Mouse (Mus musculus) adrenal gland, adult 18-20 months (tissue): ENCODE results near the gene 4933428G20Rik. TPM values are rescaled to one million over a fixed set of nuclear protein-coding genes. Genes with fewer than 3 reads are reported as not detected.

Source experiments
- DNase-seq, 2 experiments: peaks; one replicate each; pipeline ENCODE4 v3.0.0; 2021 to 2022; ENCODE audit warnings: low spot score in 2 of 2
- long read RNA-seq, 2 experiments: library from polyadenylated mRNA; stranded (forward); transcript quantifications; one replicate each; pipeline ENCODE4 v2.0.0; 2021
- total RNA-seq, 2 experiments: library from RNA; stranded (reverse); gene quantifications; 1 replicate in 1 of 2; 2 replicates in 1 of 2; pipeline ENCODE4 v1.2.3; 2021

Gene 4933428G20Rik
- under 1 TPM; 0.19 to 0.20 TPM for total RNA-seq
- long read RNA-seq, experiment 1 = 0 reads
- long read RNA-seq, experiment 2 = 0 reads

DNA sequence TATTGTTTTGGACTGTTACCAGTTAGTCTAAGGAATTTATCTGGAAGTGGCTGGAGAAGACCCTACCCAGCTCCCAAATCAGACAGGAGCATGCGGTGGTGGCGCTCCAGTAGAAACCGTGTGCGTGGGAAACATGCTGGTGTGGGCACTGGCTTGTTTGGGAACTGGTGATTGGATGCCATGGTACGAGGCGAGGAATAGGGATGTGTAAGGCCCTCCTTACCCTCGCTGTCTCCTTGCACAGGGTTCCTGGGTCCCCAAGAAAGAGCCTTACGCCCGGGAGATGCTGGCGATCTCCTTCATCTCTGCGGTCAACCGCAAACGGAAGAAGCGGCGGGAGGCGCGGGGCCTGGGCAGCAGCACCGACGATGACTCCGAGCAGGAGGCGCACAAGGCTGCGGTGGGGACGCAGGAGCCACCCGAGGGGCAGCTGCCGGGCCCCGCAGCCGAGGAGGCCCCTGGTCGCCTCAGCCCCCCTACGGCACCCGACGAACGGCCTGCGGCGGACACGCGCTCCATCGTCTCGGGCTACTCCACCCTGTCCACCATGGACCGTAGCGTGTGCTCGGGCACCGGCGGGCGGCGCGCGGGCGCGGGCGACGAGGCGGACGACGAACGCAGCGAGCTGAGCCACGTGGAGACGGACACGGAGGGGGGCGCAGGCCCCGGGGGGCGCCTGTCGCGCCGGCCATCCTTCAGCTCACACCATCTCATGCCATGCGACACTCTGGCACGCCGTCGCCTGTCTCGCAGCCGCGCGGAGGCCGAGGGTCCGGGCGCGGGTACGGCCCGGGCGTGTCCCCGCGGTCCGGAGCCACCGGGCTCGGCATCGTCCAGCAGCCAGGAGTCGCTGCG lies at the start of gene 4933428G20Rik:
4933428G20Rik (minus strand) TSS at position 476 of the 855 bp plus-strand sequence.
- no peak for DNase-seq

DNA sequence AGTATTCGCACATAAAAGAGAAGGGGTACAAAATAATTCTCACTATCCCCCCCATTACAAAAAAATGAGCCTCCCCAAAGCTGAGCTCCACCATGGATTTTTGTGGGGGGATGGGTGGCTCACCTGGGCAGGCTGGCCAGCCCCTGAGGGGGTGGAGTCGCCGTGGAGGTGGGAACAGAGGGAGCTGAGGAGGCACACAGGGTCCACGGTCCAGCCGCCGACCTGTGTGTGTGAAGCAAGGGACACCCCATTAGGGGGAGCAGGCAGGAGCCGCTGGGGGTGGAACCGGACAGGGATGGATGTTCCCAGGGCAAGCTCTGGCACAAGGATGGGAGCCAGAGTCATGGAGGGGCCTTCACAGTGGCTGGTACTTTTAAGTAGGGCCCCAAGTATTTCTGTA lies 48.6 kb upstream of the 4933428G20Rik start:
- DNase-seq = no peak

DNA sequence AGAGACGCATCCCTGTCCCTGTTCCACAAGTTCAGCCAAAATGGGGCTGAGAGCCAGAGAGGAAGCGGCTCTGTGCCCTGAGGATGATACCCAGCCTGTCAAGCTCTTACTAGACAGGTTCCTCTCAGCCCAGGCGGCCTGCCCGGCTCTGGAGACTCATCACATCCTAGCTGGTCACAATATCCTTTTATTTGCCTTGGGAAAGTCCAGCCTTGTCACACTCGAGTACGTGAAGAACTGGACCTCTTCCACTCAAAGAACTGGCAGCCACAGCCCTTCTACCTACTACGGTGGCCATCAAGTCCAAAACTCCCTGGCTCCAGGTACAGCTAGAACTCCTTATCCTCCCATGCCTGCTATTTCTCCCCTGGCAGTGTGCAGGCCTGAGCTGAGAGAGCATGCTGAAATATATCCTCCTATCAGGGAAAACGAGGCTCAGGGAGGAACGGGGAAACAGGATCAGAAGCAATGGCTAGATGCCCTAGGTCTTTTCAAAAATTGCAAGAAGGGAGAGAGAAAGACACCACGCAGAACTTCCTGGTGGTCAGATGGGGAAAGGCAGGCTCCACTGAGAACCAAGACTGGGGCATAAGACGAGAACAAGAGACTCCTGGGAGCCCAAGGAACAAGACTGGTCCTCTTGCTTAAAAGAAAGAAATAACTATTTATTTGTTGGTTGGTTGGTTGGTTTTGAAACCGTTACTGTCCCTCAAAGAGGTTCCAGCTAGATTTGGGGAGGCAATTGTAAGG lies 48.0 kb upstream of the 4933428G20Rik start:
- no peak for DNase-seq

DNA sequence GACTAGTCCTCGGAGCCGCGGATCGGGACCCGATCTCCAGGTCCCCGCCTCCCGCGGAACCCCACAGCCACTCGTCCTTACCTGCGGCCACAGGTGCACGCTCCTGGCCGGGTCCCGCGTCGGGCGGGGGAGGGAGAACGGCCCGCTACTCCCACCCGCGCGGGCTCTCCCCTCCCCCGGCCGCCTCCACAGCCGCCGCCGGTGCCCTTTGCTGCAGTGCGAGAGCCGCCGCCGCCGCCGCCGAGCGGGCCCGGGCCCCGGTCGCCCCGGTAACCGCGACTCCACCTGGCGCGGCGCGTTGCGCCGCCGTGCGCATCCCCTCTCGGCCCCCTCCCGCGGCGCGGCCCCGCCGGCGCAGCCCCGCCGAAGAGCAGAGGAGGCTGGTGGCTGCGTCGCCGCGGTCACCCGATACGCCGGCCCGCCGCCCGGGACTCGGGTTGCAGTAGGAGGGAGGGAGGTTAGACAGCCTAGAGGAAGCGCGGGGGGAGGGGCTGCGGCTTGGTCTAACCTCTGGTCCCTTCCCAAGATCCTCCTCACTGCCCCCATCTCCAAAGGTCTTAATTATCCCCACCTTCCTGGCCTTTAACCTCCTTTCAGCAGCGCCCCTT lies 46.8 kb upstream of the 4933428G20Rik start:
- DNase-seq = no peak

DNA sequence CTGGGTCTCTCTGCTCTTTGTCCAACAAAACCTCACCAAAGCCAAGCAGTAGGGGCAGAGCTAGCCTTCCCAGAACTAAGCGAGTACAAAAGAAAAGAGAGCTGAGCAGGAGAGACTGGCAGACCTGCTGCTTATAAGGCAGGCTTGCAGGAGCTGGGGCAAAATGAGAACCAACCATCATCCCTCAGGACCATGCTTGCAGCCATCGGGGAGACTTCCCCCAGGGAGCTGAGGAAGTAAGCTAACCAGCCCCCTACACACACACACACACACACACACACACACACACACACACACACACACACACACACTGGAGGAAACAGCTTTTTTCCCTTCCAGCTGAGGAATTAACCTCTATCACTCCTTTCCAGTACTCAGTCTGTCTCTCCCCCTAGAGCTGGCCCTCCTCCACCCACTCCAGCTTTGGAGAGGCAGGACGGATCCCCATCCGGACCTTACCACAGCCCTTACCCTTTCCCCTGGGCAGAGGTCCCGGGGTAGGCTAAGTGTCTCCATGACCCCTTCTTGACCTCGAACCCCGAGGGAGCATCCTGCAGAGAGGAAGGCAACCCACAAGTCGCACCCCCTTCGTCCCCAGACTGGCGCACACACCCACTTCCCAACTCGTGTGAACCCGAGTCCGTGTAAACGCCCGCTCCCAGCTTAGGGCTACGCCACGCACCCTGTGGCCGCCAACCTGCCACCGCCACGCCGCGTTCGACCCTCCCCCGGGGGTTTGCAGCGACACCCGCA lies 45.8 kb upstream of the 4933428G20Rik start:
- DNase-seq = no peak

DNA sequence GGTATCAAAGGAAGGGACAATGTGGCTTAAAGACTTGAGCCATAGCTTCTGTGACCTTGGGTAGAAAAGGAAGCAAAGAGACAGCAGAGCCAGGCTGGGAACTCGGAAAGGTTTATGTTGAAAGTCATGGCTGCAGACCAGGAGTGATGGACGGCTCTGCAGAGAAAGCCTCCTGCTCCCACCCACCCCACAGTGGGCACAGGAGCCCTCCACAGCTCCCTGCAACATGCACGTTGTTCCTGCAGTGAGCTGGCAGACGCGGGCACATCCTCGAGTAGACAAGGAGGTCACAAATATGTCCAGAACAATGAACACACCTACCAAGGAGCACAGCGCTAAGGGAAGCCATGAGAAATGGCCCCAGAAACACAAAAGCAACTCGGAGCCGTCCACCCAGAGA lies 43.7 kb upstream of the 4933428G20Rik start:
- no peak for DNase-seq

DNA sequence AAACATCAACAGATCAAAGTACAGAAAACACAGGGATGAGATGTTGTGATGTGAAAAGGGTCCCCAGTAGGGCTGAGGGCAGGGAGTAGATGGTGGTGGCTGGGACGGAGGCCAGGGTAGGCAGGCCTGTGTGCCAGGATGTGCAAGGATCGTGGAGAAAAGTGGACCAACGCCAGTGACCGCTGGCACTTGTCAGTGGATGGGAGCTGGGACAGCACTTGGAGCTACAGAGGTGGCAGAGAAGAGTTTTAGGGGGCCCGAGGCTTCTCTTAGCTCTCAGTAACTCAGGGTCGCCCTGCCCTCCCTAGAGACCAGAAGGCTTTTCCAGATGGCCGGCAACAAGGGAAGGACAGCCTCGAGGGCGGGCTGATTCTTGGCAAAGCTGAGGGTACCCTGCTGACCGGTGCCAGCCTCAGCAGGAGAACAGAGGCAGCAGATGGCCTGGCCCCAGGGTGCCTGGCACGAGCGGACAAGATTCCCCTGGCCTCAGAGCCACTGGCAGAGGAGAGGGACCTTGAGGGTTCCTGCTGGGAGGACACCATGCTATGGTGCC lies 43.1 kb upstream of the 4933428G20Rik start:
- no peak for DNase-seq

DNA sequence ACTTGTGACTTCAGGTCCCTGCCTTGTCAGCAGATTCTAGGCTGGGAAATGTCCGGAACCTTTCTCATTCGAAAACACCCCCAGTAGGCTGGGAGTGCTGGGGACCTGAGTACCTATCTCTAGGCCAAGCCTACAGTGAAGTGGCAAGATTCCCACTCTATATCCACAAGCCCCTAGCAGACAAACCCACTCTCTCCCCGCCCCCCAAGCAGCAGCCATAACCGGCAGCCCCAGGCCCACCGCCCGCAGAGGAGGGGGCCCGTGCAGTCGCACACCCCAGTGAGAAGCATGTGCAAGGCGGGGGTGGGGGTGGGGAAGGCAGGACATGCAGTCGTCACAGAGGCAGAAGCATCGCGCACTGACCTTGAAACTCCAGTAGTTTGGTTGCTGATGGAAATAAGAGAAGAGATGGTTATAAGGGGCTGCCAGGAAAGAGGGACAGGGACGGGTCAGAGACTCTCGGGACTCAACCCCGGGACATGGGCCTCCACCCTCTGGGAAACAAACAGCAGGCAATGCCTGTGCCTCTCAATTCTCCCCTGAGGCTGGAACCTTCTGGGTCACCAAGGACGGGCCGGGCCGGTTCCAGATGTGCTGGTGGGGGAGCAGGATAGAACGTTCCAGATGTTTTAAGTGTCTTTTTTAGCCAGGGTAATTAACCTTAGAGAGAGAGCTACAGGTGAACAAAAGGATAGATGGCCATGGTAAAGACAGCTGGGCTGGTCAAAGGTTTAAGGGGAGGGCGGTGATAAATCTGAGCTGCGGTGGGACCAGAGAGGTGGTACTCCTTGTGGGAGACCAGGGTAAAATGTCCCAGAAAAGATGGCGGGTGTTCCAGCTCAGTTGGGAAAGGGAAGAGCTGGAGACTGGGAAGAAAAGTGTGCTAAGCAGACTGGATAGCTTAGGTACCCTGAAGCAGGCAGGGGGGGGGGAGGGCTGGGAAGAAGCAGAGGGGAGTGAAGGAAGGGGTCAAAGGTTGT lies 42.3 kb upstream of the 4933428G20Rik start:
- DNase-seq = no peak

DNA sequence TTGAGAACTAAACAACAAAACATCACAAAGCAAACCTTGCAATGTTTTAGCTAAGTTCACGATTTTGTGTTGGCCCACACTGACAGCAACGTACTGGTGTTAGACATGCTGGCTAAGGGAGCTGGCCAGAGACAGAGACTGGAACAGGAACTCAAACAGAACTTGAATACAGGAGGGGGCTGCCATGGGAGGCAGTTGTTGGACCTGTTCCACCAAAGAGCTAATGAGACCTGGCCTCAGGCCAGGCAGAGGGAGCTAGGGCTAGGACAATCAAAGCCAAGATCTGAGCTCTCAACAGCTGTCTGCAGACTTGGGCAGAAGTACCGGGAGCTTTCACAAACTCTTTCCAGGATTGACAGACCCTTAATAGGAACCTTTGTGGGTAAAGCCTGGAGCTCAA lies 40.5 kb upstream of the 4933428G20Rik start:
- DNase-seq = no peak

DNA sequence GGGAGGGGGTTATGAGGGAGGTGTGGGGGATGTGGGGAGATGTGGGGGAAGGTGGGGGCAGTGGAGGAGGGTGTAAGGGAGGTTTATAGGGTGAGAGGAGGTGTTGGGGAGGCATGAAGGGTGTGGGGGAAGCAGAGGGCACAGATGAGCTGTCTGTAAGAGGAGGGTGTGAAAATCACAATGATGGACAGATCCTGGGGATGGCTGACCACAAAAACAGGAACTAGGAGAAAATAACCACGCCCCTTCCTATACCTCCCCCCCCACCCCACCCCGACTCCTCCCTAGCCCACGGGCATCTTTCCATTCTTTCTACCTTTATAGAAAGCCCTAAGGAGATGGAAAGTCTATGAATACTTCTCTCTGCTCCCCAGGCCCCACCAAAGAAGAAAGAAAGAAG lies 40.0 kb upstream of the 4933428G20Rik start:
- DNase-seq = no peak

DNA sequence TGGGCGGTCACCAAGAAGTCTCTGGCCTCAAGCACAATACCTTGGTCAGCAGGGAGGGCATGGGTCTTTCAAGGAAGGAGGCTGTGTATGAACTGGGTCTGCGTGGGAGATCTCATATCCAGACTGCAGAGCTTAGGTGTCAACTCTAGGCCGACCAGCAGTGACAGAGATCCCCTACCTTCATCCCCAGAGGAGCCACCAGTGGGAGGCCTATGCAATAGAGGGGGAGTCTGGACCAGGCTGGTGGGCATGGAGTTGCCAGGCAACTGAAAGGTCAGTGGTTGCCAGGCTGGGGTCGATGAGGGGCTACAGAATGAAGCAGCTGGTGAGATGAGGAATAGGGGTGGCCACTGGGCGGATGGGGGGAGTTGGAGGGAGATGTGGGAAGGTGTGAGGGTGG lies 39.5 kb upstream of the 4933428G20Rik start:
- DNase-seq = no peak

DNA sequence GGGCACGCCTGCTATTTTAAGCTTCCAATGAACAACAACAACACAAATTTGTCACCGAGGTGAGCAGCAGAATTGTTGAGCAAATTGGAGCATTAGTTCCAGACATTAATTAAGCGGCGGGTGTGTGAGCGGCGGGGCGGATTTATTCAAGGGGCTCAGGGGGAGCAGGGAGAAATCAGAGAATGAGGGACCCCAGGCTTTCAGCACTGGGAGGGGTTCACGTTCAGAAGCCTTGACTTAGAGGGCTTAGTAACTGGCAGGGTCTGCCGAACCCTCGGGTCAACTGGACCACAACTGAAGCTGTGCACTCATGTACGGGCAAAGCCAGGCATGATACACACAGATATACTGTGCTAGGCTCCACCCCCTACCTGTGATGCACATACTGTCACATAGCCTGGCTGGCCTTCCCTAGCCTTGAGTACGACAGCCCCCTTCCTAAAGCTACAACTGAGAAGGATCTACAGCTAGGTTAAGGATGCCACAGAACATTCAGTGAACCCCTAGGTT lies 37.5 kb upstream of the 4933428G20Rik start:
- DNase-seq = no peak

DNA sequence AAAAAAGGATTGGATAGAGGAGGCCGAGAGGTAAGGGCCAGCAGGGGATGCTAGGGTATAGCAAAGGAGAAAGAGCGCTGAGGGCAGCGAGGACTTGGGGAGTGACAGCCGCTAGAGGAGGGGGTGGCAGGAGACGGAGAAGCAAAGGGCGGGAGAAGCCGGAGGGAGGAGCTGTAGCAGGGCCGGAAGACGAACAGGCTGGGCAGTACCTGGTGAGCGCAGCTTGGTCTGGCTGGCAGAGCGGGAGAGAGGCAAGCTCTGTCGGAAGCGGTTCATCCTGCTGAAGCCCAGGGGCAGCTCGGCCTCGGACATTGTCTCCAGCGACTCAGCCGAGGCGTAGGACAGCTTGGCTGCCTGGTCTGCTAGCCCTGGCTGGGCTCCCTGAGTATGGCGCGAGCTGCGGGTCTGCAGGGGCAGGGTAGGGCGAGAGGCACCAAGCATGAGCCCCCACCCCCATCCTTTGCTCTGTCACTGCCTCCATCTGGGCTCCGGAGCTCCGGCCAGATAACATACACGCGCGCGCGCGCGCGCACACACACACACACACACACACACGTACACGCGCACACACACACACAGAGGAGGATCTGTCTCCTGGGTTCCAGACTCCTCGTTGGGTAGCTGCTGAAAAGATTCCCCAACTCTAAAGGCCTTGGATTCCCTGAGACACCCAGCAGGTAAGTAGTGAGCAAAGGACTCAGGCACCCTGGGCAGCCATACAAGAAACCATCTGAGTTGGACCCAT lies 36.9 kb upstream of the 4933428G20Rik start:
- no peak for DNase-seq

DNA sequence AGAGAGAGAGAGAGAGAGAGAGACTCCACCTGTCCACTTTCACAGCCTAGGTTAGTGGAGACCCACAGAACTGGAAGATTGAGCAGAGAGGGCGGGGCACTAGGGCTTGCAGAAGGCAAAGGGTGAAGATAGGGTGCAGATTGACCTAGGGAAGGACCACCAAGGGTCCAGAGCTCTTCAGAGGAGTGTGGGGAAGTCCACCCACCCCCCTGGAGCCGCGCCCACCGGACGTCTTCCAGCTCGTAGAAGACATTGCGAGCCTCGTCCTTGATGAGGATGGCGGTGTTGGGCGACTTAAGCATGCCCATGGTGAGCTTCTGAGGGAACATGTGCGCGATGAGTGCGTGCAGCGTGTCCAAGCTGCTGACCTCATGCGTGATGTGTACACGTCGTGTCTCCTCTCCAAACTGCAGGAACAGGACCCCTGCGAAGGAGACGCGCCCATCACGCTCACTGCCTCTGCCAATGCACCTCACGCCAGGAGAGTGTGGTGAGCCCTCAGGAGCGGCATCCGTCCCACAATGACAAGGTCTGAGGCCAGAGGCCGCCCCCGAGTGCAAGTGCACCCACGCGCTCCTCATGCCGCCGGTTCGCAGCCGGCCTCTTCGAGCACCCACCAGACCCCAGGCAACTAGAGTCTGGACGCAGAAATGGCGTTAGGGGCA lies 36.1 kb upstream of the 4933428G20Rik start:
- DNase-seq = no peak

DNA sequence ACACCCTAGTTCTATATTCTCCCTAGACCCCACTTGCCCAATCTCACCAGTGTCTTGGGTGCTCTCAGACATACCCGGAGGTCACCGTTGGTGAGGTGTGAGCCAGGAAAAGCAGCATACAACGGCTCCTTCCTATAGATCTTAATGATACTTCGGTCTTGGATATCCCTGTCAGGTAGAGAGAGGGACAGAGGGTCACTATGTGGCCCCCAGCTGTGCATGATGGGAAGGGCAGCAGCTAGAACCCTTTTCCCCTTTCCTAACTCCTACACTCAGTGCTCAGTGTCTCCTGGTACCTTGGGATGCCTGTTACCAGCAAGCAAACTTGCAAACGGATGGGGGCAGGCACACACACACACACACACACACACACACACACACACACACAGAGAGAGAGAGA lies 35.5 kb upstream of the 4933428G20Rik start:
- no peak for DNase-seq

DNA sequence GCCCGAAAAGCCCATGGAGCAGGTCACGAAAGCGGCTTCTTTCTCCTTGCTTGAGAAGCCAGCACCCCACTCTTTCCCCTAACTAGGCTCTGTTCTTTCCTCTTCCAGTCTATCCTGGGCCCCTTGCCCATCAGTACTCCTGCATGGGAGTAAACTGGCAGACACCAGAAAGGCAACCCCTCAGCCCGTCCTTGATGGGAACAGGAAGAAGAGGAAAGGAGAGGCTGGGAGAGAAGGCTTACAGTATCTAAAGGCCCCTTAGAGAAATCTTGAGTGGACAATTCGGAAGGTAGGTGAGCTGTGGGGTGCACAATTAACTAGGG lies 35.1 kb upstream of the 4933428G20Rik start:
- DNase-seq = no peak

DNA sequence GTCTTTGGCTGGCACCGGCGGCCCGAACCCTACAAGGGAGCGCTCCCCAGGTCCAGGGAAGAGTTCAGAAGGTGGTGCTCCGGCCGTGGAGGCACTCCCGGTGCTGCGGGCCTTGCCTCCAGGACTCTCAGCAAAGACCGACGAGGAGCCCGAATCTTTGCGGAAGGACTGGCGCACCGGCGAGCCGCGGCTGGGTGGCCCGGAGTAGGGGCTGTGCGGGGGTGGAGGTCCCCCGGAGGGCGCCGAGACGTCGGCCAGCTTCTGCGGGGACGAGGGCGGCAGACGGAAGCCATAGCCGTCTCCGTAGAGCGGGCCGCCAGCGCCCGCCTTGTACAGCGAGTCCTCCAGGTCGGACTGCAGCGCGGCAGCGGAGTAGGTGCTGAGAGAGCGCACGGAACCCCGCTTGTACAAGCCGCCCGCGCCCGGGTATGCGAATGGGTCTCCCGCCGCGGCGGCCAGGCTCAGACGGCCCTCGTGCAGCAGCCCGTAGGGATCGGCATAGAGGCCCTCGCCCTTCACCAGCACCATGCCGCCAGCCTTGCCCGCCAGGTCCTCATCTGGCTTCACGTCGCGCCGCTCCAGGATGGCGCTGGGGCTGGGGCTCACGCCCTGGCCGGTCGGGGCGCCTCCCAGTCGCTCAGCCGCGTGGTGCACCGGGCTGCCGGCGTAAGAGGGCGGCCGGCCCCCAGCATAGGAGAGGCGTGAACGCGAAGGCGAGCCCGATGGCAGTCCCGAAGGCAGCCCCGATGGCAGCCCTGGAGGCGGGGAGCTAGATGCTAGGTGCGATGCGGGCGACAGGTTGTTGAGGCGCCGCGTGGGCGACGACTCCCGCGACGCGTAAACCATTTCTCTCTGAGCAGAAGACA lies 34.5 kb upstream of the 4933428G20Rik start:
- DNase-seq = no peak
